Mouse (Mus musculus) embryonic facial prominence, embryonic 14.5 days (tissue): ENCODE measurements around the gene Hist1h2af. TPM values are rescaled to one million over a fixed set of nuclear protein-coding genes. Genes with fewer than 3 reads are reported as not detected.

Experiments
- ATAC-seq: fragments of 200-750 bp; cut with Nextera tagmentation; 2 replicates; pipeline ENCODE4 v1.8.0; 2017; ENCODE audit warnings: low read depth, moderate number of reproducible peaks, moderate TSS enrichment
- DNase-seq: peaks from one replicate; pipeline ENCODE4 v3.0.0-alpha.2; 2015; ENCODE audit warnings: low spot score
- H3K27ac ChIP-seq: fragments of 300-500 bp; sonication (generic); replicated peaks from 2 replicates; pipeline ENCODE4 v1.5.1; 2014; ENCODE audit warnings: low read depth, mild to moderate bottlenecking, low read length, moderate library complexity
- H3K27me3 ChIP-seq: fragments of 300-500 bp; sonication (generic); replicated peaks from 2 replicates; pipeline ENCODE4 v1.6.1; 2014; ENCODE audit warnings: low read length; ENCODE audit not compliant: control insufficient read depth, insufficient read depth
- H3K36me3 ChIP-seq: fragments of 300-500 bp; sonication (generic); 2 replicates; pipeline ENCODE4 v1.6.1; 2014; ENCODE audit warnings: low read length, mixed read lengths; ENCODE audit not compliant: control insufficient read depth, insufficient read depth
- H3K4me1 ChIP-seq: fragments of 300-500 bp; sonication (generic); 2 replicates; pipeline ENCODE4 v1.6.1; 2014; ENCODE audit warnings: antibody characterized with exemption, low read length; ENCODE audit not compliant: control insufficient read depth, insufficient read depth
- H3K4me2 ChIP-seq: fragments of 300-500 bp; sonication (generic); 2 replicates; pipeline ENCODE4 v1.6.1; 2014; ENCODE audit warnings: low read depth, mild to moderate bottlenecking, low read length, moderate library complexity, mixed read lengths
- H3K4me3 ChIP-seq: fragments of 300-500 bp; sonication (generic); 2 replicates; pipeline ENCODE4 v1.5.1; 2014; ENCODE audit warnings: low read depth, mild to moderate bottlenecking, low read length
- H3K9ac ChIP-seq: fragments of 300-500 bp; sonication (generic); 2 replicates; pipeline ENCODE4 v1.6.1; 2014; ENCODE audit warnings: low read depth, mild to moderate bottlenecking, low read length, moderate library complexity, mixed read lengths
- H3K9me3 ChIP-seq: fragments of 300-500 bp; sonication (generic); 2 replicates; pipeline ENCODE4 v1.6.1; 2016; ENCODE audit warnings: low read length; ENCODE audit not compliant: control insufficient read depth
- WGBS: fragments of 180-500 bp; shearing (Covaris S2); extraction: QIAGEN DNeasy Blood & Tissue Kit; methylation state at CpG from one replicate; pipeline ENCODE4 v1.1.7; 2014; 5-methylcytosine and 5-hydroxymethylcytosine counted together
- microRNA-seq: library from miRNA; unstranded; fragments of <30 nt; microRNA quantifications from one replicate; pipeline ENCODE4, GENCODE M21; 2016; ENCODE audit warnings: borderline number of aligned reads
- polyA plus RNA-seq: library from polyadenylated mRNA; unstranded; fragments of >200 nt; fragmentation: Nextera tagmentation; extraction: Ambion mirVana; gene quantifications from 2 replicates; pipeline ENCODE4 v1.2.1, GENCODE M21; 2014

The Hist1h2af gene
- polyA plus RNA-seq, 1 experiment from 2014 or later: 5.2 TPM

GRCm38 (mm10) chr13:23581408-23582218 is 47.9 kb downstream of the Hist1h2af start, which contains the start of gene Hist1h4d:
Gene Hist1h4d (plus strand): TSS chr13:23581598.
- ATAC-seq: peak; percentile 90
- H3K36me3 ChIP-seq: no peaks in the 10 kb centered on the region
- peak within 1 kb of the TSS; percentile 96 for H3K27ac ChIP-seq
- 0% methylated on average over 43 of the region's 43 CpGs for whole genome bisulfite sequencing
- H3K9ac ChIP-seq: peak within 1 kb of the TSS; percentile 76
- peak; percentile 98 for DNase-seq
- no peaks in the 10 kb centered on the region for H3K9me3 ChIP-seq
- H3K4me2 ChIP-seq: peak within 1 kb of the TSS; percentile 83
- peaks cover 31% of the 10 kb centered on the region for H3K4me1 ChIP-seq
- peak within 1 kb of the TSS; percentile 45 for H3K4me3 ChIP-seq
- no peaks in the 10 kb centered on the region for H3K27me3 ChIP-seq

DNA sequence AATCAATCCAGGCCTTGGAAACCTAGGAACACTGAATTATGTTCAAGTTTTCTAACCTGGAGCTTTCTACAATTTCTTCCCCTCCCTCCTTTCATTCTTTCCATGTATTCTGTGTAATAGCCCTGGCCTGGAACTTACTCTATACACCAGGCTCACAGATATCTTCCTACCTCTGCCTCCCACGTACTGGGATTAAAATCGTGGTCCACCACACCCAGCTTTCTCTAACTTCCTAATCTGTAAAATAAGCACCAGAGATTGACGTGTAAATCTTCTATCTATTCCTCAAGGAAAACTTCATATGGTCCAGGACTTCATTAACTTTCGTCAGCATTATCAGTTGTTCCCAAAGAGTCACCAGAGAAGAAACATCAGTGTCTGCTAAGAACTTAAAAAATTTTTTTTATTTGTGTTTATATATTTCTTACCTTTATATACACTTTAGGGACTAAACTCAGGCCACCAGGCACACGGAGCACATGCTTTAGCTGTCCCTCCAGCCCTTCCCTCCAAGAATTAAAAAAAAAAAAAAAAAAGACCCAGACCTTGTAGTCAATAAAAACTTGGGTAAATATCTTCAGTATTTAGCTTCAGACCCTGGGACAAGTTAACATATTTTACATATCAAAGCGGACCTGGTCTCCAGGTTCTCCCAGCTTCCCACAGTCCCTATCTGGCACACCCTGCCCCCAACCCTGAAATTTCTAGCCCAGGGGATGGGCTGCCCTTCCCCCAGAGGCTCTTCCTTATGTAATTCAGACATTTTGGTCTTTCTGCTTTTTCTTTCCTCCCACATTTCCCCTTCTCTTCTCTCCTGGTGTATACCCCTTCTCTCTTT is 48.7 kb downstream of the Hist1h2af start:
- H3K4me2 ChIP-seq: peak overlapping the region; percentile 83
- peaks cover 27% of the 10 kb centered on the region; the same call in 1 of the 2 replicates for H3K4me1 ChIP-seq
- no peaks in the 10 kb centered on the region for H3K27me3 ChIP-seq
- WGBS: 4% methylated on average over 6 of the region's 6 CpGs
- H3K9me3 ChIP-seq: no peaks in the 10 kb centered on the region
- ATAC-seq: no peak
- no peak for DNase-seq
- peak overlapping the region; percentile 45 for H3K4me3 ChIP-seq
- peak overlapping the region; percentile 96 for H3K27ac ChIP-seq
- no peaks in the 10 kb centered on the region for H3K36me3 ChIP-seq
- H3K9ac ChIP-seq: peak overlapping the region; percentile 76

DNA sequence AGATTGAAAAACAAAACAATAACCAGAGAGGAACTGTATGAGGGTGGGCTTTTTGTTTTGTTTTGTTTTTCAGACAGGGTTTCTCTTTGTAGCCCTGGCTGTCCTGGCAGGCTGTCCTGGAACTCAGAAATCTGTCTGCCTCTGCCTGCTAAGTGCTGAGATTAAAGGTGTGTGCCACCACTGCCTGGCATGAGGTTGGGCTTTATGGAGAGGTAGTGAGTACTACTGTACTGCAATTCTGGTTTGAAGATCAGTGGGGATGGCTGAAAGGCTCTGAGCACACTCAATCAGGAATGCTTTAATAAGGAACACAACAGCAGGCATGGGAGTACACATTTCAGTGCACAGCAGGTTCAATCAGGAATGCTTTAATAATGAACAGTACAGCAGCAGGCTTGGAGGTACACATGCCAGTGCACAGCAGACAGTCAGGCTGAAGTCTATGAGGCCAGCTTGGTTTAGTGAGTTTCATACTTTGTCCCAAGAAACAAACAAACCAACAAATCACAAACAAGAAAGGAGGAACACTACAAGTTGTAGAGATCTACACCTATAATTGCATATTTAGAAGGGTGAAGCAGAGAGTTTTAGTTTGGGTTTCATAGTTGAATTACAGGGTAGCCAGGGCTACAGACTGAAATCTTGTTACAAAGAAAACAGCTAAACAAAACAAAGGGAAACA is 49.8 kb downstream of the Hist1h2af start:
- no peaks in the 10 kb centered on the region for H3K27me3 ChIP-seq
- H3K4me1 ChIP-seq: peaks cover 27% of the 10 kb centered on the region; the same call in 1 of the 2 replicates
- H3K27ac ChIP-seq: peak overlapping the region; percentile 96
- no peak overlapping the region for H3K4me3 ChIP-seq
- peak overlapping the region; percentile 8; the same call in 1 of the 2 replicates for H3K9ac ChIP-seq
- ATAC-seq (no peak), DNase-seq (no peak)
- peak overlapping the region; percentile 83; the same call in 1 of the 2 replicates for H3K4me2 ChIP-seq
- H3K36me3 ChIP-seq: no peaks in the 10 kb centered on the region
- H3K9me3 ChIP-seq: no peaks in the 10 kb centered on the region

Small RNAs within 50 kb of the gene (microRNA-seq; reads per million reads assigned to microRNA genes)
- not detected for gene Gm44297
- gene Gm44359: not detected
- gene Gm44394: not detected
- 0.83 reads per million for gene n-TStga1

Other genes with a start within 250 kb of the Hist1h2af start
- gene Zfp322a, start 164.7 kb upstream of the Hist1h2af start, polyA plus RNA-seq: 40.2 and 44.9 TPM in 2 replicates
- gene Abt1, start 110.0 kb upstream of the Hist1h2af start, polyA plus RNA-seq: 10.3 and 11.6 TPM in 2 replicates
- gene Btn1a1, start 68.0 kb upstream of the Hist1h2af start, polyA plus RNA-seq: 0.18 TPM in 1 of 2 replicates, not detected in the other
- 0.40 and 0.51 TPM in 2 replicates for gene Btn2a2, start 45.0 kb upstream of the Hist1h2af start, polyA plus RNA-seq
- 5.1 and 5.6 TPM in 2 replicates for gene Hist1h4h, start 2.9 kb upstream of the Hist1h2af start, polyA plus RNA-seq
- gene Hist1h3g, start 1.5 kb downstream of the Hist1h2af start, polyA plus RNA-seq: 3.7 and 4.1 TPM in 2 replicates
- 0.76 and 0.77 TPM in 2 replicates for gene Hist1h2bh, start 9.5 kb downstream of the Hist1h2af start, polyA plus RNA-seq
- 0.71 and 1.0 TPM in 2 replicates for gene Hist1h3f, start 10.1 kb downstream of the Hist1h2af start, polyA plus RNA-seq
- 0.84 and 0.88 TPM in 2 replicates for gene Hist1h4f, start 17.7 kb downstream of the Hist1h2af start, polyA plus RNA-seq
- 0.60 TPM in 2 replicates for gene Hist1h1d, start 19.4 kb downstream of the Hist1h2af start, polyA plus RNA-seq
- 4.4 and 6.1 TPM in 2 replicates for gene Hist1h3e, start 28.5 kb downstream of the Hist1h2af start, polyA plus RNA-seq
- gene Hist1h2ae, start 37.3 kb downstream of the Hist1h2af start, polyA plus RNA-seq: 93.4 and 108 TPM in 2 replicates
- 5.1 and 5.3 TPM in 2 replicates for gene Hist1h2bg, start 37.5 kb downstream of the Hist1h2af start, polyA plus RNA-seq
- 3.6 and 4.1 TPM in 2 replicates for gene Hist1h2bf, start 40.3 kb downstream of the Hist1h2af start, polyA plus RNA-seq
- gene Hist1h2ad, start 40.5 kb downstream of the Hist1h2af start, polyA plus RNA-seq: 1.6 and 2.8 TPM in 2 replicates
- gene Hist1h3d, start 41.9 kb downstream of the Hist1h2af start, polyA plus RNA-seq: 5.2 and 7.2 TPM in 2 replicates
- 74.5 and 84.0 TPM in 2 replicates for gene Hist1h4d, start 47.7 kb downstream of the Hist1h2af start, polyA plus RNA-seq
- 1.5 and 2.2 TPM in 2 replicates for gene Hist1h2be, start 87.2 kb downstream of the Hist1h2af start, polyA plus RNA-seq
- gene Hist1h1e, start 88.7 kb downstream of the Hist1h2af start, polyA plus RNA-seq: 12.8 and 15.7 TPM in 2 replicates
- gene Hist1h2ac, start 150.0 kb downstream of the Hist1h2af start, polyA plus RNA-seq: 1.2 and 1.3 TPM in 2 replicates
- 52.7 and 78.2 TPM in 2 replicates for gene Hist1h2bc, start 150.3 kb downstream of the Hist1h2af start, polyA plus RNA-seq
- gene Hist1h1t, start 161.9 kb downstream of the Hist1h2af start, polyA plus RNA-seq: 0.19 and 0.31 TPM in 2 replicates
- gene Hist1h4c, start 164.5 kb downstream of the Hist1h2af start, polyA plus RNA-seq: 5.7 and 5.8 TPM in 2 replicates
- 9.6 and 10.3 TPM in 2 replicates for gene Hfe, start 176.9 kb downstream of the Hist1h2af start, polyA plus RNA-seq
- 36.1 and 37.8 TPM in 2 replicates for gene Hist1h1c, start 204.9 kb downstream of the Hist1h2af start, polyA plus RNA-seq
- gene Hist1h3c, start 211.7 kb downstream of the Hist1h2af start, polyA plus RNA-seq: 5.1 and 7.5 TPM in 2 replicates
- 1.2 and 2.1 TPM in 2 replicates for gene Hist1h2bb, start 212.8 kb downstream of the Hist1h2af start, polyA plus RNA-seq
- 30.2 and 32.6 TPM in 2 replicates for gene Hist1h2ab, start 217.2 kb downstream of the Hist1h2af start, polyA plus RNA-seq
- 6.6 and 11.5 TPM in 2 replicates for gene Hist1h3b, start 218.4 kb downstream of the Hist1h2af start, polyA plus RNA-seq
- 3.5 and 4.7 TPM in 2 replicates for gene Hist1h4b, start 223.1 kb downstream of the Hist1h2af start, polyA plus RNA-seq
- gene Hist1h4a, start 227.3 kb downstream of the Hist1h2af start, polyA plus RNA-seq: 0.68 and 0.74 TPM in 2 replicates
- gene Hist1h3a, start 228.5 kb downstream of the Hist1h2af start, polyA plus RNA-seq: 3.7 and 4.9 TPM in 2 replicates
- 3.2 and 3.5 TPM in 2 replicates for gene Hist1h1a, start 229.8 kb downstream of the Hist1h2af start, polyA plus RNA-seq
- gene Trim38, start 236.0 kb downstream of the Hist1h2af start, polyA plus RNA-seq: 0.31 TPM in 1 of 2 replicates, not detected in the other